Mouse (Mus musculus) C2C12 (cell line): ENCODE results near the gene Mrpl43. TPM values are rescaled to one million over a fixed set of nuclear protein-coding genes. Genes with fewer than 3 reads are reported as not detected.

ENCODE experiments used
- H3K27me3 ChIP-seq: one replicate; pipeline ENCODE4 v1.6.1; 2011; ENCODE audit not compliant: control insufficient read depth, insufficient read depth, insufficient read length
- H3K36me3 ChIP-seq: one replicate; pipeline ENCODE4 v1.6.1; 2011; ENCODE audit not compliant: control insufficient read depth, insufficient read depth
- H3K4me3 ChIP-seq: one replicate; pipeline ENCODE4 v1.5.1; 2011; ENCODE audit warnings: mild to moderate bottlenecking, control low read depth; ENCODE audit not compliant: poor library complexity, insufficient read depth, severe bottlenecking
- H3K79me2 ChIP-seq: one replicate; pipeline ENCODE4 v1.6.1; 2011; ENCODE audit not compliant: control insufficient read depth, insufficient read depth
- H3K79me3 ChIP-seq: one replicate; pipeline ENCODE4 v1.6.1; 2011; ENCODE audit warnings: low read depth, control low read depth
- H3ac ChIP-seq: one replicate; pipeline ENCODE3; 2011; ENCODE audit warnings: low read depth; ENCODE audit not compliant: control insufficient read depth, insufficient read length
- CEBPB ChIP-seq: IDR thresholded peaks from one replicate; pipeline ENCODE4 v1.6.1; 2011; ENCODE audit warnings: low read depth, mild to moderate bottlenecking, control low read depth, moderate library complexity
- CTCF ChIP-seq: IDR thresholded peaks from one replicate; pipeline ENCODE4 v1.5.1; 2011; ENCODE audit not compliant: control insufficient read depth, insufficient read depth, insufficient read length
- FOSL1 ChIP-seq: IDR thresholded peaks from one replicate; pipeline ENCODE4 v1.8.0; 2011; ENCODE audit warnings: mild to moderate bottlenecking, low read length; ENCODE audit not compliant: poor library complexity, insufficient read depth, severe bottlenecking
- MAX ChIP-seq: IDR thresholded peaks from one replicate; pipeline ENCODE4 v1.6.1; 2011; ENCODE audit warnings: mild to moderate bottlenecking, control low read depth
- MYOD1 ChIP-seq: IDR thresholded peaks from one replicate; pipeline ENCODE4 v1.6.1; 2011; ENCODE audit warnings: low read depth; ENCODE audit not compliant: control insufficient read depth, insufficient read length
- MYOG ChIP-seq: IDR thresholded peaks from one replicate; pipeline ENCODE4 v1.6.1; 2011; ENCODE audit not compliant: control insufficient read depth, insufficient read length; ENCODE audit errors: extremely low read depth
- USF1 ChIP-seq: IDR thresholded peaks from one replicate; pipeline ENCODE4 v1.6.1; 2011; ENCODE audit warnings: low read depth, mild to moderate bottlenecking, control low read depth, moderate library complexity
- long read RNA-seq, 2 experiments: library from polyadenylated mRNA; unstranded; transcript quantifications; one replicate each; pipeline ENCODE4 v2.0.0; 2019 to 2020
- polyA plus RNA-seq: library from polyadenylated mRNA; unstranded; fragments of >200 nt; fragmentation: generic; extraction: Trizol; gene quantifications from one replicate; pipeline ENCODE4 v1.2.1, GENCODE M21; 2012; ENCODE audit warnings: missing spikeins

Gene Mrpl43
- polyA plus RNA-seq: 63.0 TPM
- long read RNA-seq, experiment 1, transcript Mrpl43-201 (3 exons, 1,398 nt): major isoform, 66 of 70 reads
- long read RNA-seq, experiment 1, partial matches to known transcripts: 4 of 70 reads
- long read RNA-seq, experiment 1, other reads (novel, unspliced or antisense): 0 of 70 reads
- long read RNA-seq, experiment 2, transcript Mrpl43-201 (3 exons, 1,398 nt): major isoform, 15 of 16 reads
- long read RNA-seq, experiment 2, partial matches to known transcripts: 0 of 16 reads
- long read RNA-seq, experiment 2, other reads (novel, unspliced or antisense): 1 of 16 reads

- H3K79me2 ChIP-seq: peaks cover 52% of the 10 kb centered on the region
- H3K36me3 ChIP-seq: peaks cover 47% of the 10 kb centered on the region
These were observed at the start of gene Mrpl43 for GRCm38 (mm10) chr19:45005957-45006712. Gene Mrpl43, minus strand, starts transcription at chr19:45006442.

DNA sequence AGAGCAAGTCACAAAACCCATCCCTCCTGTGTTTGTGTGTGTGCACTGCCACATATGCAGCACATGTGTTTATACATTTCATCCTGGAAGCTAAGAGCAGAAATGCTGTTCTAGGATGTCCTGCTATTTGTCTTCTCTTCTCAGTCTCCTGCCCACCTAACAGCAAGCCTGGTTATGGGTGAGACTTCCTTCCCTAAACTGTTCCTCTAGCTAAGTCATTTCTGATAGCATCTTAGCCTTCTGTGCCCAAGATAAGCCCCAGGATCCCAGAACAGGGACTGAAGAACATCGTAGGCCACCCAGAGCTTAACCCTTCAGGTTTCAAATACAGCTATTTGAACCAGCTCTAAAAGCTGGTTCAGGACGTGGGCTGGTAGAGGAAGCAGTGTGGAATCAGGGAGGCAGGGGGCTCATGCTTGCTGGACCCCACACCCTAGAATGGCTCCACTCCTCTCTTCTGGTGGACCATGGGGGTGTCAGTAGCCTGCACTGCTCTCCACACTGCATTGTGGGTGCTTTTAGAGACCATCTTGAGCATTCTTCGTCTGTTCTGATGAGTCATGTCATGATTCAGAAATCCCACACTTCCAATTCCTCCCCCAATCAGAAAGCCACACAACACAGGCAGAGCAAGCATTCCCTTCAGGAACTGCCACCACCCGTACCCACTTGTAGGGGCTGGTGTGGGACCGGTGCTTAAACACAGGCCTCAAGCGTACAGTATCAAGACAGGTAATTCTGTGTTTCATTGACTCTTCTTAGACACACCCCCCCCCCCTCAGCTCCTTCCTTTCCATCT lies 48.8 kb upstream of the Mrpl43 start:
- Histone ChIP-seq H3K79me2 (peaks cover 21% of the 10 kb centered on the region), H3K4me3 (no peak overlapping the region), H3K79me3 (no peaks in the 10 kb centered on the region), H3K36me3 (peaks cover 38% of the 10 kb centered on the region), H3K27me3 (no peaks in the 10 kb centered on the region), H3ac (no peak overlapping the region)
- TF ChIP-seq USF1 (no peak), MYOG (no peak), CEBPB (no peak), FOSL1 (peak; percentile 63), CTCF (no peak), MYOD1 (no peak), MAX (no peak)

More at GRCm38 (mm10) chr19:45005957-45006712, at the start of gene Mrpl43:
- Histone ChIP-seq H3K4me3 (peak within 1 kb of the TSS; percentile 91), H3ac (peak within 1 kb of the TSS; percentile 82), H3K27me3 (no peaks in the 10 kb centered on the region), H3K79me3 (peaks cover 28% of the 10 kb centered on the region)
- TF ChIP-seq MYOG (no peak), MAX (peak; percentile 97), MYOD1 (no peak), USF1 (peak; percentile 56), FOSL1 (no peak), CTCF (no peak), CEBPB (no peak)

GRCm38 (mm10) chr19:45053451-45053850 lies 47.2 kb upstream of the Mrpl43 start:
- H3K79me3 ChIP-seq: peaks cover 10% of the 10 kb centered on the region
- H3K79me2 ChIP-seq: peaks cover 32% of the 10 kb centered on the region
- H3K36me3 ChIP-seq: peaks cover 50% of the 10 kb centered on the region
- H3K27me3 ChIP-seq: no peaks in the 10 kb centered on the region
- no peak overlapping the region for H3ac ChIP-seq
- TF ChIP-seq MAX (no peak), CEBPB (no peak), MYOD1 (no peak), MYOG (no peak), USF1 (no peak), FOSL1 (no peak), CTCF (no peak)
- H3K4me3 ChIP-seq: no peak overlapping the region

DNA sequence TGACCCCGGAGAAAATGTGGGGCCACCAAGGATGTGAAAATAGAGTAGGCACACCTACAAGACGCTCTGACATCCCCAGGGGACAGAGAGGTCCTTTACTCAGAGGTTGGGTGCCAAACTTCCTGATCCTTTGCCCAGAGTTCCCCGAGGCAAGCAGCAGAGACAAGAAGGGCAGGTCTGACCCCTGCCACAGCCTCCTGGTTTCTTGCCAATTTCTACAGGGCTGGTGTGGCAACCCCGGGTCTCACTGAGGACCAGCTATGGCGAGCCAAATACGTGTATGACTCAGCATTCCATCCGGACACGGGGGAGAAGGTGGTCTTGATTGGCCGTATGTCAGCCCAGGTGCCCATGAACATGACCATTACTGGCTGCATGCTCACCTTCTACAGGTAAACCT lies 43.3 kb upstream of the Mrpl43 start:
- H3K27me3 ChIP-seq: no peaks in the 10 kb centered on the region
- no peak overlapping the region for H3ac ChIP-seq
- peaks cover 10% of the 10 kb centered on the region for H3K79me3 ChIP-seq
- no peak overlapping the region for H3K4me3 ChIP-seq
- TF ChIP-seq USF1 (no peak), MYOG (no peak), MAX (no peak), MYOD1 (no peak)
- peaks cover 36% of the 10 kb centered on the region for H3K79me2 ChIP-seq
- peaks cover 48% of the 10 kb centered on the region for H3K36me3 ChIP-seq

GRCm38 (mm10) chr19:45048644-45049365 lies 42.6 kb upstream of the Mrpl43 start:
- H3K4me3 ChIP-seq: peak overlapping the region; percentile 68
- H3K27me3 ChIP-seq: no peaks in the 10 kb centered on the region

More at GRCm38 (mm10) chr19:45048644-45049365, 42.6 kb upstream of the Mrpl43 start:
- Histone ChIP-seq H3ac (peak overlapping the region; percentile 75), H3K79me2 (peaks cover 36% of the 10 kb centered on the region), H3K79me3 (peaks cover 10% of the 10 kb centered on the region), H3K36me3 (peaks cover 42% of the 10 kb centered on the region)
- no peak for TF ChIP-seq MAX
- TF ChIP-seq CTCF: no peak
- no peak for TF ChIP-seq FOSL1
- TF ChIP-seq CEBPB: no peak
- no peak for TF ChIP-seq MYOD1
- no peak for TF ChIP-seq MYOG
- no peak for TF ChIP-seq USF1
